In the genomic region with DNA sequence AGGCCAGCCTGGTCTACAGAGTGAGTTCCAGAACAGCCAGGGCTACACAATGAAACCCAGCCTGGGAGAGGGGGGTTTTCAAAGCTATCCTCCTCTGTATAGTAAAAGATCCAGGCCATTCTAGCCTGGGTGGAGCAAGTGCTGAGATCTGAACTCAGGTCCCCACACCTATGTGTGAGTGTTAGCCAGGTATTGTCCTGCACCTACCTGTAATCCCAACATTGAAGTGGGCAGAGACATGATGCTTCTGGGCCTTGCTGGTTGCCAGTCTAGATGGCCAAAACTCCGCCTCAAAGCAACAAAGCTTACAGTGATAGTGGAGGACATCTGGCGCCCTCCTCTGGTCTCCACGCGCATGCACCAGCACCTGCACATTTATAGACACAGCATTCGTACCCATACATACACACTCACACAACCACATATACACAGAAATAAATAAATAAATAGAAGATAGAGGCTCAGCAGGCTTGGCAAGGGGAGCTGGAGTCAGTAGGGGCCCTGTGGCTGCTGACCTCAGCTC, we compare ENCODE assay signal across 9 mouse cellular contexts. TPM values are rescaled to one million over a fixed set of nuclear protein-coding genes. Genes with fewer than 3 reads are reported as not detected.
DNase-seq lines count a peak whose midpoint lies in the region; TF ChIP-seq lines count a peak whose summit lies in the region.
"Had no signal": no experiment of that assay in that cellular context is flagged by ENCODE, and none has a peak within 500 bp of the region (broad histone marks: within the 10 kb centered on the region; RNA-seq: fewer than 3 reads in every experiment).

No protein-coding gene starts in this region.

- H3K27ac ChIP-seq in heart, embryonic 10.5 days: no peak overlapping the region
- no peak overlapping the region for H3K27ac ChIP-seq in cortical plate, adult 2 months (ENCODE audit: insufficient read depth, low read length)

- peak; percentile 22 to 47 for DNase-seq in heart, adult 18-20 months
- DNase-seq in heart, embryonic 10.5 days (ENCODE audit: low spot score): no peak
- peak; percentile 26 for DNase-seq in urinary bladder, postnatal 14 days (ENCODE audit: low spot score)
- no peak for DNase-seq in urinary bladder, adult 2 months (ENCODE audit: low spot score)
- peak; percentile 28 to 42 for DNase-seq in left cerebral cortex, adult 18-20 months (ENCODE audit: low spot score in 2 of 2)
- DNase-seq in retina, postnatal 1 day: peak; percentile 72
- no peak for DNase-seq in natural killer cell, adult 2 months (ENCODE audit: low spot score in 2 of 2)

- H3K4me3 ChIP-seq in heart, embryonic 10.5 days: no peak overlapping the region
- no peak overlapping the region for H3K4me3 ChIP-seq in cortical plate, adult 2 months (ENCODE audit: insufficient read depth, low read length)

- no peaks in the 10 kb centered on the region for H3K4me1 ChIP-seq in heart, embryonic 10.5 days
- H3K4me1 ChIP-seq in cortical plate, adult 2 months (ENCODE audit: control insufficient read depth, insufficient read depth, low read length): no peaks in the 10 kb centered on the region

- H3K9me3 ChIP-seq in heart, embryonic 10.5 days: no peaks in the 10 kb centered on the region

- peak; percentile 73 for TF ChIP-seq CTCF in cortical plate, adult 2 months (IDR thresholded peaks at IDR 0.05; ENCODE audit: extremely low read depth, insufficient read depth, low read length)

- H3K27me3 ChIP-seq in heart, embryonic 10.5 days (ENCODE audit: insufficient read depth, poor library complexity, severe bottlenecking): no peaks in the 10 kb centered on the region

- peaks cover 100% of the 10 kb centered on the region for H3K36me3 ChIP-seq in heart, embryonic 10.5 days

- WGBS in heart, embryonic 10.5 days: 80% methylated on average over 5 of the region's 5 CpGs

- TF ChIP-seq POLR2A in cortical plate, adult 2 months (IDR thresholded peaks at IDR 0.05; ENCODE audit: extremely low read depth, insufficient read depth, low read length): no peak

RNA-seq across cellular contexts. Expression of a gene that starts 28.3 kb away (rescaled TPM):
- not detected for total RNA-seq in heart, adult 18-20 months (2021)
- 0.39 TPM in 1 of 2 replicates, not detected in the other for polyA plus RNA-seq in heart, embryonic 10.5 days (2016; fragmentation: Nextera tagmentation; extraction: Ambion mirVana)
- not detected in 2 replicates for polyA plus RNA-seq in urinary bladder, adult 2 months (2012; rRNA removed)
- polyA plus RNA-seq in cortical plate, adult 2 months (2012; rRNA removed): not detected in 2 replicates
- not detected for total RNA-seq in left cerebral cortex, adult 18-20 months (2021)
- total RNA-seq: layer of hippocampus, postnatal 25 days had no signal

RNA-seq across cellular contexts. Expression of a gene that starts 47.5 kb away (rescaled TPM):
- 10 to 100 TPM; 25.4 to 35.2 TPM for total RNA-seq in heart, adult 18-20 months (2021)
- polyA plus RNA-seq in heart, embryonic 10.5 days (2016; fragmentation: Nextera tagmentation; extraction: Ambion mirVana): 47.7 and 56.9 TPM in 2 replicates
- polyA plus RNA-seq in urinary bladder, adult 2 months (2012; rRNA removed): 75.9 and 80.7 TPM in 2 replicates
- polyA plus RNA-seq in cortical plate, adult 2 months (2012; rRNA removed): 147 and 157 TPM in 2 replicates
- total RNA-seq in left cerebral cortex, adult 18-20 months (2021): 100 to 1,000 TPM; 111 to 127 TPM

Comparison
In these comparisons a context has a peak if more than half of its experiments do, and no peak if none do; other contexts are left out.
1. DNase-seq: peak in heart, adult 18-20 months (2 of 2), urinary bladder, postnatal 14 days (single experiment), left cerebral cortex, adult 18-20 months (2 of 2) and retina, postnatal 1 day (single experiment); none in heart, embryonic 10.5 days (single experiment), urinary bladder, adult 2 months (single experiment) and natural killer cell, adult 2 months (0 of 2).